Mouse (Mus musculus): Measurements from ENCODE around the gene Smpd2.

Gene Smpd2

GRCm38 (mm10) chr10:41490518-41490873 is 327 bp upstream of the Smpd2 start:
- intact Hi-C loops (cut with DNase I), result no loop called here

GRCm38 (mm10) chr10:41489294-41489693 is 875 bp downstream of the Smpd2 start:
- intact Hi-C loops (cut with DNase I), result no loop called here

GRCm38 (mm10) chr10:41488877-41489276 is 1.3 kb downstream of the Smpd2 start:
- intact Hi-C loops (cut with DNase I), result no loop called here

- intact Hi-C loops (cut with DNase I), result no loop called here
Measured at GRCm38 (mm10) chr10:41486506-41487170, 3.5 kb downstream of the Smpd2 start.

GRCm38 (mm10) chr10:41485778-41486177 is 4.4 kb downstream of the Smpd2 start:
- intact Hi-C loops (cut with DNase I), result no loop called here

GRCm38 (mm10) chr10:41482446-41482845 is 7.7 kb downstream of the Smpd2 start:
- intact Hi-C loops (cut with DNase I), result no loop called here

GRCm38 (mm10) chr10:41480938-41481880 is 9.0 kb downstream of the Smpd2 start:
- intact Hi-C loops (cut with DNase I), result no loop called here

GRCm38 (mm10) chr10:41479961-41480360 is 10.2 kb downstream of the Smpd2 start:
- intact Hi-C loops (cut with DNase I), result no loop called here

- intact Hi-C loops (cut with DNase I), result no loop called here
Measured at GRCm38 (mm10) chr10:41477278-41478181, 12.6 kb downstream of the Smpd2 start.

GRCm38 (mm10) chr10:41477018-41477277 is 13.2 kb downstream of the Smpd2 start:
- intact Hi-C loops (cut with DNase I), result no loop called here

GRCm38 (mm10) chr10:41476171-41477017 is 13.8 kb downstream of the Smpd2 start, which contains the start of gene Mical1:
Mical1 (plus strand) TSS chr10:41476314.
- intact Hi-C loops (cut with DNase I), result no loop called here

GRCm38 (mm10) chr10:41474981-41475391 is 15.2 kb downstream of the Smpd2 start:
- intact Hi-C loops (cut with DNase I), result no loop called here

- intact Hi-C loops (cut with DNase I), result no loop called here
Measured at GRCm38 (mm10) chr10:41473782-41474468, 16.2 kb downstream of the Smpd2 start.

GRCm38 (mm10) chr10:41472962-41473481 is 17.1 kb downstream of the Smpd2 start:
- intact Hi-C loops (cut with DNase I), result no loop called here

- intact Hi-C loops (cut with DNase I), result no loop called here
Measured at GRCm38 (mm10) chr10:41472534-41472933, 17.6 kb downstream of the Smpd2 start.

- intact Hi-C loops (cut with DNase I), result no loop called here
Measured at GRCm38 (mm10) chr10:41470693-41471092, 19.5 kb downstream of the Smpd2 start.

- intact Hi-C loops (cut with DNase I), result no loop called here
Measured at GRCm38 (mm10) chr10:41467325-41467724, 22.8 kb downstream of the Smpd2 start.

- intact Hi-C loops (cut with DNase I), result no loop called here
Measured at GRCm38 (mm10) chr10:41464401-41464955, 25.7 kb downstream of the Smpd2 start.

- intact Hi-C loops (cut with DNase I), result no loop called here
Measured at GRCm38 (mm10) chr10:41461057-41461722, 29.0 kb downstream of the Smpd2 start.
